Mouse (Mus musculus): ENCODE results near the gene Fbxw9.

Fbxw9 gene

GRCm38 (mm10) chr8:85084633-85085032, 24.8 kb downstream of the Fbxw9 start:
- no peak for DNase-seq (ENCODE audit: low spot score)

GRCm38 (mm10) chr8:85086238-85086637, 26.4 kb downstream of the Fbxw9 start:
- DNase-seq (ENCODE audit: low spot score), result no peak

- no peak for DNase-seq (ENCODE audit: low spot score)
These were observed 28.9 kb downstream of the Fbxw9 start for GRCm38 (mm10) chr8:85088771-85089170.

- DNase-seq (ENCODE audit: low spot score), result no peak
These were observed 31.0 kb downstream of the Fbxw9 start for GRCm38 (mm10) chr8:85090856-85091255.

- no peak for DNase-seq (ENCODE audit: low spot score)
These were observed 31.8 kb downstream of the Fbxw9 start for GRCm38 (mm10) chr8:85091526-85092090.

GRCm38 (mm10) chr8:85095051-85095450, 35.2 kb downstream of the Fbxw9 start:
- DNase-seq (ENCODE audit: low spot score), result no peak

GRCm38 (mm10) chr8:85095566-85095965, 35.7 kb downstream of the Fbxw9 start:
- no peak for DNase-seq (ENCODE audit: low spot score)

GRCm38 (mm10) chr8:85096196-85096595, 36.3 kb downstream of the Fbxw9 start:
- no peak for DNase-seq (ENCODE audit: low spot score)

GRCm38 (mm10) chr8:85096850-85097249, 37.0 kb downstream of the Fbxw9 start:
- no peak for DNase-seq (ENCODE audit: low spot score)

GRCm38 (mm10) chr8:85100076-85100665, 40.3 kb downstream of the Fbxw9 start:
- no peak for DNase-seq (ENCODE audit: low spot score)

- DNase-seq (ENCODE audit: low spot score), result no peak
These were observed 53.4 kb downstream of the Fbxw9 start for GRCm38 (mm10) chr8:85113241-85113640.

- DNase-seq (ENCODE audit: low spot score), result no peak
These were observed 55.6 kb downstream of the Fbxw9 start for GRCm38 (mm10) chr8:85115501-85115900.

All from T-cell, adult 2 months (primary cell).